Mouse (Mus musculus): ENCODE data around the gene Ireb2. TPM values are rescaled to one million over a fixed set of nuclear protein-coding genes. Genes with fewer than 3 reads are reported as not detected.
A peak's percentile ranks its signal among the peaks of the same experiment; 100 is the strongest.

The Ireb2 gene
- polyA plus RNA-seq, 1 experiment from 2014 or later: 33.4 TPM

DNA sequence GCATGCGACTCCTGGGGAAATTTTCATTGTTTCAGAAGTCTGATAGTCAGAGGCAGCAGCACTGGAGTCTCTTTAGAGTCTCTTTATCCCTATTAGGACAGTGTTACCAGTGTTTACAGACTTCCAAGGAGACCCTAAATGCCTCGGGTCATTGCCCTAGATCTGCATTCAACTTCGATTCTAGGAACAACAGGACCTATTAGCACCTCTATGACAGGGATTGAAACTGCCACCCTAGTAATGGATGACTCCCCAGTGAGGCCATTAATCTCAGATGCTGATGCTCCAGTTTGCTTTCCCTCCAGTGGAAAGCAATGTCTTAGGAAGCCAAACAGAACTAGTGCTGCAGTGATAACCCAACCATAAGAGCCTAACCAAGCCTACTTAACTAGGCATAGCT is 6.1 kb upstream of the Ireb2 start:
- WGBS (ENCODE audit: insufficient replicate concordance): 33% methylated on average over 3 of the region's 3 CpGs
- H3K27ac ChIP-seq (ENCODE audit: low read depth, low read length): no peak overlapping the region
- H3K27me3 ChIP-seq (ENCODE audit: control insufficient read depth, insufficient read depth, low read length): no peaks in the 10 kb centered on the region
- H3K36me3 ChIP-seq (ENCODE audit: control insufficient read depth, insufficient read depth, low read length): no peaks in the 10 kb centered on the region
- ATAC-seq (replicated peaks; ENCODE audit: insufficient number of reproducible peaks, low FRiP score, low TSS enrichment): no peak
- no peaks in the 10 kb centered on the region for H3K9me3 ChIP-seq (replicated peaks; ENCODE audit: control insufficient read depth, low read length)
- H3K4me3 ChIP-seq (ENCODE audit: low read depth, low read length): no peak overlapping the region
- no peak overlapping the region for H3K9ac ChIP-seq (ENCODE audit: low read depth, low read length)
- no peak overlapping the region for H3K4me2 ChIP-seq
- H3K4me1 ChIP-seq (ENCODE audit: control insufficient read depth, insufficient read depth, low read length): no peaks in the 10 kb centered on the region

DNA sequence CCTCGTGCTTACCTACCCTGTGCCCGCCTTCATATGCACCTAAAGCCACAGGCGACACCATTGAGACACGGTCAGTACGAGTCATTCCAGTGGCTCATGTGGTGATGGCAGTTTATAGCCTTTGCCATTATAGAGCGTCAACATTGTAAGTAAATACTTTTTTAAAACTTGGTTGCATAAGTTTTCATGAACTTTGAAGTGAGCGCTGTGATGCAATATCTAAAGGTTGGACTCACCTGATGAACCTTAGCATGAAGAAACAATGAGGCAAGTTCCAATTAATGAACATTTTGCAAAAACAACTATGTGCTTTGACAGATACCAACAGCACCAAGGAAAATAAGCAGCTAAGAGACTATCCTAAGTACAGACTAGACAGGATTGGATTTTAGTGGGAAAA is 3.1 kb upstream of the Ireb2 start:
- no peak for ATAC-seq (replicated peaks; ENCODE audit: insufficient number of reproducible peaks, low FRiP score, low TSS enrichment)
- Histone ChIP-seq H3K36me3 (ENCODE audit: control insufficient read depth, insufficient read depth, low read length) (no peaks in the 10 kb centered on the region), H3K27ac (ENCODE audit: low read depth, low read length) (no peak overlapping the region), H3K9me3 (replicated peaks; ENCODE audit: control insufficient read depth, low read length) (no peaks in the 10 kb centered on the region), H3K27me3 (ENCODE audit: control insufficient read depth, insufficient read depth, low read length) (no peaks in the 10 kb centered on the region), H3K9ac (ENCODE audit: low read depth, low read length) (no peak overlapping the region), H3K4me3 (ENCODE audit: low read depth, low read length) (no peak overlapping the region), H3K4me1 (ENCODE audit: control insufficient read depth, insufficient read depth, low read length) (peaks cover 6% of the 10 kb centered on the region), H3K4me2 (no peak overlapping the region)
- 85% methylated on average over 7 of the region's 7 CpGs for WGBS (ENCODE audit: insufficient replicate concordance)

DNA sequence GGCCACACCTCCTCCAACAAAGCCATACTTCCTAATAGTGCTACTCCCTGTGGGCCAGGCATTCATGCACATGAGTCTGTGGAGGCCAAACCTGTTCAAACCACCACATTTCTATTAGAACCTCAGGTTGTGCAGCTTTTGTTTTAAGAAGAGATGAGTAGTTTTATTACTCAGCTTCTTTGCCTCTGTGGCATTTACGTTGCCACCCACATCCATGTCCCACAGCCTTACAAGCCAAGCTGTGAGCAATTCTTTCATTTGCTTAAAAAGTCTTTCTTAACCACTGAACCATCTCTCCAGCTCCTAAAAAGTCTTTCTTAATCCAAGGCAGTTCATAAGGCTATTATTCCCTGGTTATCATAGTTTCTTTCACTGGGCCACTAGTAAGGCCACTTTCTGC is 15.2 kb downstream of the Ireb2 start:
- Histone ChIP-seq H3K9me3 (replicated peaks; ENCODE audit: control insufficient read depth, low read length) (no peaks in the 10 kb centered on the region), H3K36me3 (ENCODE audit: control insufficient read depth, insufficient read depth, low read length) (peaks cover 10% of the 10 kb centered on the region; the same call in 1 of the 2 replicates), H3K4me2 (no peak overlapping the region), H3K4me1 (ENCODE audit: control insufficient read depth, insufficient read depth, low read length) (no peaks in the 10 kb centered on the region), H3K9ac (ENCODE audit: low read depth, low read length) (no peak overlapping the region), H3K27ac (ENCODE audit: low read depth, low read length) (no peak overlapping the region), H3K4me3 (ENCODE audit: low read depth, low read length) (no peak overlapping the region), H3K27me3 (ENCODE audit: control insufficient read depth, insufficient read depth, low read length) (no peaks in the 10 kb centered on the region)
- ATAC-seq (replicated peaks; ENCODE audit: insufficient number of reproducible peaks, low FRiP score, low TSS enrichment): no peak
- 92% methylated on average over 1 of the region's 1 CpGs for WGBS (ENCODE audit: insufficient replicate concordance)

DNA sequence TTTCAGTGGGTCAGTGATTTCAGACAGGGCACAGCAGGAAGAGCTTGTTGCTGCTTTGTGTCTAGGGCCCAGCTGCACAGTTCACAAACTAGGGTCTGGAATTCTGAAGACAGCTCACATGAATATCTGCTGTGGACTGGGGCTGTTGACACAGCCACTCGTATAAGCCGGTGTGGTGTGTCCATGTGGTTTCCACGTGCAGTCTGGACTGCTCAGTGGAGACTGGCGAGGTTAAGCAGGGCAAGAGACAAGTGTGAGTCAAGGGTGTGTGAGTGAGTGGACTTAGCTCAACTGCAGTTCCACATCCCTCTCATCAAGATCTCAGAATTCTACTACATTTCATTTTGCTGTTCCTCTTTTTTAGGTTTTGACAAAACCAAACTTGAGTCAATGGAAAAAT is 28.5 kb downstream of the Ireb2 start:
- H3K9ac ChIP-seq (ENCODE audit: low read depth, low read length): no peak overlapping the region
- WGBS (ENCODE audit: insufficient replicate concordance): 75% methylated on average over 4 of the region's 4 CpGs
- H3K4me1 ChIP-seq (ENCODE audit: control insufficient read depth, insufficient read depth, low read length): no peaks in the 10 kb centered on the region
- H3K27me3 ChIP-seq (ENCODE audit: control insufficient read depth, insufficient read depth, low read length): no peaks in the 10 kb centered on the region
- H3K4me3 ChIP-seq (ENCODE audit: low read depth, low read length): no peak overlapping the region
- H3K36me3 ChIP-seq (ENCODE audit: control insufficient read depth, insufficient read depth, low read length): peaks cover 16% of the 10 kb centered on the region
- H3K4me2 ChIP-seq: no peak overlapping the region
- no peak overlapping the region for H3K27ac ChIP-seq (ENCODE audit: low read depth, low read length)
- no peaks in the 10 kb centered on the region for H3K9me3 ChIP-seq (replicated peaks; ENCODE audit: control insufficient read depth, low read length)
- ATAC-seq (replicated peaks; ENCODE audit: insufficient number of reproducible peaks, low FRiP score, low TSS enrichment): no peak

DNA sequence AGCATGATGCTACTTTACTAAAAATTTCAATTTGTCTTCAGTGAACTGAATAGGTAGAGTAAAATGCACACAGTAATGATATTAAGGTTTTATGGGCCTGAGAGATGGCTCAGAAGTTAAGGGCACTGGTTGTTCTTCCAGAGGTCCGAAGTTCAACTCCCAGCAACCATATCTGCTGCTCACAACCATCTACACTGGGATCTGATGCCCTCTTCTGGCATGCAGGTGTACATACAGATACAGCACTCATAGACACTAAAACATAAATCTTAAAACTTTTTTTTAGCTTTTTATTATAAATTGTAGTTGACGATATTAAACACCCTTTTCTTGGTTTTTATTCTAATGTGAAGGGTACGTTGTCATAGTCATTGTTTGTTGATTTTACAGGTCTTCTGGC is 33.5 kb downstream of the Ireb2 start:
- Histone ChIP-seq H3K9ac (ENCODE audit: low read depth, low read length) (no peak overlapping the region), H3K9me3 (replicated peaks; ENCODE audit: control insufficient read depth, low read length) (no peaks in the 10 kb centered on the region), H3K27me3 (ENCODE audit: control insufficient read depth, insufficient read depth, low read length) (no peaks in the 10 kb centered on the region), H3K4me3 (ENCODE audit: low read depth, low read length) (no peak overlapping the region), H3K36me3 (ENCODE audit: control insufficient read depth, insufficient read depth, low read length) (peaks cover 21% of the 10 kb centered on the region), H3K27ac (ENCODE audit: low read depth, low read length) (no peak overlapping the region), H3K4me2 (no peak overlapping the region), H3K4me1 (ENCODE audit: control insufficient read depth, insufficient read depth, low read length) (no peaks in the 10 kb centered on the region)
- ATAC-seq (replicated peaks; ENCODE audit: insufficient number of reproducible peaks, low FRiP score, low TSS enrichment): no peak
- WGBS (ENCODE audit: insufficient replicate concordance): 87% methylated on average over 3 of the region's 3 CpGs

DNA sequence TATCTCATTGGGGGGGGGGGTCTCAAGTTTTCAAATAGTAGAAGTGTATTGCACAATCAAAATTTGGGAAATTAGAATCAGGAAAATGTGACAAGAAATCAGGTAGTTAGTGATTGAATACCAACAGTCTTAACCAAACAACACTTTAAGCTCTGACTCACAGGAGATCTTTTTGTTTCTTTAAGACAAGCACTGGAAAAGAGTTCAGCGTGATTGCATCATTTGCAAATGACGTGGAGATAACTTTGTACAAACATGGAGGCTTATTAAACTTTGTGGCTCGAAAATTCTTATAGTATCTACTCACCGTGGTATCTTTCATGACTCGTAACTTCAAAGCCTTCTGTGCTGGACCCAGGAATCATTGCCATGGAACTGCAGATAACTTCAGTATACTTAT is 45.9 kb downstream of the Ireb2 start:
- no peak overlapping the region for H3K9ac ChIP-seq (ENCODE audit: low read depth, low read length)
- H3K27me3 ChIP-seq (ENCODE audit: control insufficient read depth, insufficient read depth, low read length): no peaks in the 10 kb centered on the region
- no peaks in the 10 kb centered on the region for H3K4me1 ChIP-seq (ENCODE audit: control insufficient read depth, insufficient read depth, low read length)
- no peak overlapping the region for H3K4me2 ChIP-seq
- H3K4me3 ChIP-seq (ENCODE audit: low read depth, low read length): no peak overlapping the region
- no peaks in the 10 kb centered on the region for H3K9me3 ChIP-seq (replicated peaks; ENCODE audit: control insufficient read depth, low read length)
- no peak overlapping the region for H3K27ac ChIP-seq (ENCODE audit: low read depth, low read length)
- H3K36me3 ChIP-seq (ENCODE audit: control insufficient read depth, insufficient read depth, low read length): peaks cover 12% of the 10 kb centered on the region
- WGBS (ENCODE audit: insufficient replicate concordance): 80% methylated on average over 5 of the region's 5 CpGs
- ATAC-seq (replicated peaks; ENCODE audit: insufficient number of reproducible peaks, low FRiP score, low TSS enrichment): no peak

DNA sequence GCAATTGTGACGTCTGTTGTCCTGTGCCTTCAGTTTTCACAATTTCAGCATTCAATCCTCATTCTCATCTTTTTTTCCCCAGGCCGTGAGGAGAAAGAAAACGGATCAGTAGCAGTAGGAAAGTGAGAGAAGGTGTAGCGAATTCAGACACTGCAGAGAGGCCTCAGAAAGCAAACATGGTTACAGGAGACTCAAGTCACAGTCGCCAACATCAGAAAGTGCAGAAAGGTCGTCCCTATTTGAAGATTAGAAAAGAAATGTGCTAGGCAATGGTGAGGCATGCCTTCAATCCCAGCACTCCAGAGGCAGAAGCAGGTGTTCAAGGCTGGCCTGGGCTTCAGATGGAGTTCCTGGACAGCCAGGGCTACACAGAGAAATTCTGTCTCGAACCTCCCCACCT is 52.0 kb downstream of the Ireb2 start:
- Histone ChIP-seq H3K36me3 (ENCODE audit: control insufficient read depth, insufficient read depth, low read length) (no peaks in the 10 kb centered on the region), H3K9ac (ENCODE audit: low read depth, low read length) (no peak overlapping the region), H3K4me3 (ENCODE audit: low read depth, low read length) (no peak overlapping the region), H3K27me3 (ENCODE audit: control insufficient read depth, insufficient read depth, low read length) (no peaks in the 10 kb centered on the region), H3K4me2 (no peak overlapping the region), H3K27ac (ENCODE audit: low read depth, low read length) (no peak overlapping the region), H3K9me3 (replicated peaks; ENCODE audit: control insufficient read depth, low read length) (no peaks in the 10 kb centered on the region), H3K4me1 (ENCODE audit: control insufficient read depth, insufficient read depth, low read length) (no peaks in the 10 kb centered on the region)
- no peak for ATAC-seq (replicated peaks; ENCODE audit: insufficient number of reproducible peaks, low FRiP score, low TSS enrichment)
- WGBS (ENCODE audit: insufficient replicate concordance): 62% methylated on average over 7 of the region's 7 CpGs

DNA sequence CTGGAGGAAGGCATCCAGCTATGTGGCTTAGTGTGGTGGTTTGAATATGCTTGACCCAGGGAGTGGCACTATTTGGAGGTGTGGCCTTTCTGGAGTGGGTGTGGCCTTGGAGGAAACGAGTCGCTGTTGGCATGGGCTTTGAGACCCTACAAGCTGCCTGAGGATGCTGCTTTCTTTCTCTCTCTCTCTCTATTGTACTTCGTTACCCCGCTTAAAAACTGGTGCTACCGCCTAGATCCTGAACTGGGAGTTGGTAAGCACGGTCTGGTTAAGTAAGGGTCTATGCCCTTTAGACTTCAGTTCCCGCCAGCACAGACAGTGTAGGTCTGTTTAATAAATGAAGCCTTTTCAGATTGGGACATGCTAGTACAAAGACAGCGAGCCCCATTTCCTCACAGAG is 52.8 kb downstream of the Ireb2 start:
- H3K4me2 ChIP-seq: peak overlapping the region; percentile 88
- H3K36me3 ChIP-seq (ENCODE audit: control insufficient read depth, insufficient read depth, low read length): no peaks in the 10 kb centered on the region
- no peaks in the 10 kb centered on the region for H3K4me1 ChIP-seq (ENCODE audit: control insufficient read depth, insufficient read depth, low read length)
- 68% methylated on average over 8 of the region's 8 CpGs for WGBS (ENCODE audit: insufficient replicate concordance)
- H3K27me3 ChIP-seq (ENCODE audit: control insufficient read depth, insufficient read depth, low read length): no peaks in the 10 kb centered on the region
- ATAC-seq (replicated peaks; ENCODE audit: insufficient number of reproducible peaks, low FRiP score, low TSS enrichment): 0 out of 2 replicates have a peak, but pooled peaks have one; percentile 10
- no peak overlapping the region for H3K27ac ChIP-seq (ENCODE audit: low read depth, low read length)
- H3K4me3 ChIP-seq (ENCODE audit: low read depth, low read length): peak overlapping the region; percentile 72; the same call in 1 of the 2 replicates
- no peaks in the 10 kb centered on the region for H3K9me3 ChIP-seq (replicated peaks; ENCODE audit: control insufficient read depth, low read length)
- H3K9ac ChIP-seq (ENCODE audit: low read depth, low read length): no peak overlapping the region

DNA sequence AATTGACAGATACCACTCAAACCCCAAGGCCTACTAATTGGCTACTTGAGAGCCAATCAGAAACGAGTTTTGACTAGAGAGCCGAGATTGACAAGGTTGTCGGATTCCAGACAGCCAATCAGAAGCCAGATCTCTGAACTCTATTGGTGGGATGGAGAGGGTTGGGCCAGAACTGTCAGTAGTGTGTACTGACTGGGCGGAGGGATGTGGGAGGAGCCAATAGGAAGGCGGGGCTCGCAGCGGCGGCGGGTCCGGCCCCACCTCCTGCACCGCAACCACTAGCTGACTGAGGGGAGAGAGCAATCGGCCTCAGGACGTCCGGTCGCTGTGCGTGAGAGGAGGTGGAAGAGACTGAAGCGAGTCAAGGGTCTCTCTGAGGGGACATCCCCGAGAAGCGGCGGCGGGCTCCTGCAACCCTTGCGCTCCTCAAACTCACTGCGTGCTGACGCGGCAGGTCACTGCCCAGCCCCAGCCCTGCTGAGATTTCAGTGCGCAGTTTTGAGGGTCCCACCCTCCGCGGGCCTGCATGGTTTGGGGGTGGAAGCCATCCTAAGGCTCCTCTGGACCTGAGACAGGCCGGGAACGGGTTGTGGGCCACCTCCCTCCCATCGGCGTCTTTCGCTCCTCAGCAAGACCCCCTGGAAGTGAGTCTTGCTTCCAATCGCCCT is 53.6 kb downstream of the Ireb2 start, which contains the start of gene Hykk:
Gene Hykk, plus strand, starts transcription at position 274 of the 668 bp plus-strand sequence.
- Histone ChIP-seq H3K36me3 (ENCODE audit: control insufficient read depth, insufficient read depth, low read length) (no peaks in the 10 kb centered on the region), H3K4me2 (peak within 1 kb of the TSS; percentile 88), H3K27ac (ENCODE audit: low read depth, low read length) (peak within 1 kb of the TSS; percentile 18; the same call in 1 of the 2 replicates), H3K9me3 (replicated peaks; ENCODE audit: control insufficient read depth, low read length) (no peaks in the 10 kb centered on the region), H3K9ac (ENCODE audit: low read depth, low read length) (peak within 1 kb of the TSS; percentile 83), H3K4me1 (ENCODE audit: control insufficient read depth, insufficient read depth, low read length) (no peaks in the 10 kb centered on the region), H3K4me3 (ENCODE audit: low read depth, low read length) (peak within 1 kb of the TSS; percentile 72), H3K27me3 (ENCODE audit: control insufficient read depth, insufficient read depth, low read length) (no peaks in the 10 kb centered on the region)
- peak; percentile 94 for ATAC-seq (replicated peaks; ENCODE audit: insufficient number of reproducible peaks, low FRiP score, low TSS enrichment)
- WGBS (ENCODE audit: insufficient replicate concordance): under 1% methylated on average over 34 of the region's 34 CpGs
